Mouse (Mus musculus): ENCODE measurements at regions not wholly inside any gene's neighbourhood (a gene's known extent, or its start where the extent isn't known, plus 50 kb on each side); places are given as distances from the start of the nearest gene placed in this dataset.
A peak's percentile ranks its signal among the peaks of the same experiment; 100 is the strongest.

- no peak for DNase-seq (ENCODE audit: low spot score)
Observed at GRCm38 (mm10) chr5:148742158-148742835, 186.8 kb downstream of the Katnal1 start.

DNA sequence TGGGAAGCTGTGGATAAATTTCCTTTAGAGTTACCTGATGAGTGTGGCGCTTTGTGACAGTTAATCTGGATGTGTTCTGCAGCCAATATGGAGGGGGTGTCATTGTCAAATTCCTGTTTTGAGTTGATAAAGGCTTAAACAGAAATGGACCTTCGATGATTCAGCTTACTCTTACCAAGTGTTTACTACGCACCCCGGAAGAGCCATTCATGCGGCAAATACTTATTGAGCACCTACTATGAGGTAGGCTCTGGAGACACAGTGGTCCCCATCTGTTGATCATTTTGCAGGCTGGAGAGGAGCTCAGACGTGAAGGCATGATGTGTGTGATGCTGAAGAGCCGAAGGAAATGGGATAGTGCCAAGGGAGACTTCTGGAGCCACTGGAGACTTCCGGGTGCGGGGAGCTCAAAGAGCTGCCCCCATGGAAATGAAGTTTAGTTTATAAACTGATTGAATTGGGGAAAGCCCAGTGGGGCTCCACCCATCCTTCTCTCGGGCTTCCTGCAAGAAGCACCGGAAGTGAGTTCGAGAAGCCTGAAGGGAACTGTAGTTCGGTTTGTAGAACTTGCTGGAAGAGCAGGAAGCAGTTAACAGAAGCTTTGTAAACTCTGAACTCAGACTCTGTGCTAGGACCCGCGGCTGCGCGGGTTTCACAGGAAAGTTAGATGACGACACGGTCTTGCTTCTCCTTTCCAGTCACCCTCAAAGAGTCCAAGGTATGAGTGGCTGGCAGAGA is 187.7 kb downstream of the Katnal1 start:
- no peak for DNase-seq (ENCODE audit: low spot score)

DNA sequence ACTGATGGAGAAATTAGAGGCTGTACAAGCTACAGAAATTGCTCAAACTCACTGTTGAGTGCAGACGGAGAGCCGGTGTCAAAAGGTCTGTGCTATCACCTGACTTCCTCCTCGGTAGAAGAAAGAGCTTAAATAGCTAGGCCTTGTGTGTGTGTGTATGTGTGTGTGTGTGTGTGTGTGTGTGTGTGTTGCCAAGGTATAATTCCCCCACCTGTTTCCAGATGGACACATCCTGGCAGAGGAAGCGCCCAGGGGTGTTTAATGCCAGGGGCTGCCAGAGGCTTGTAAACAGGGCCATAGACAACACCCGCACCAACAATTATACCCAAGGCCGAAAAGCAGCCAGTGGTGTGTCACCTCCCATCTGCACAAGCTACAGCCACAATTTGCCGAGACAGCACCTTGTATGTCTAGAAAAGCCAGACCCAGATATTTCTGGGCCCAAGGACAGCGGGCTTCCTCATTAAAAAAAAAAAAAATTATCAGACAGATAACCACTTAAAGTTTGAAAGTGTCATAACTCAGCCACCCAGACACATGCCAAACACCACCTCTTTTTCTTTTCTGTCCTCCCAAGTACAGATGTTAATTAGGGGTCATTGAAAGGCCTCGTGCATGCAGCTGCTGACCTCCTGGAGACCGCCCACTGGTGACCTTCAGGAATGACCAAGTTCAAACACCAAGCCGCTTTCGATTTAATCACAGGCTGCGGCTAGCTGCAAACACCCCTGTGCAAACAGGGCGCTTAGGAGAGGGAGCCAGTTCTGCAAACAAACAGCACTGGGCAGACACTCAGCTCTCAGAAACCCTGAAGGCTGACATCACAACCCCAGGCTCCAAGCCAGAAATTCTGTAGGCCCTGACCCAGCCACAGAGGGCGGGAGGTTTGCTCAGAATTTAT is 188.0 kb upstream of the Ubl3 start:
- peak; percentile 38 for DNase-seq (ENCODE audit: low spot score)

DNA sequence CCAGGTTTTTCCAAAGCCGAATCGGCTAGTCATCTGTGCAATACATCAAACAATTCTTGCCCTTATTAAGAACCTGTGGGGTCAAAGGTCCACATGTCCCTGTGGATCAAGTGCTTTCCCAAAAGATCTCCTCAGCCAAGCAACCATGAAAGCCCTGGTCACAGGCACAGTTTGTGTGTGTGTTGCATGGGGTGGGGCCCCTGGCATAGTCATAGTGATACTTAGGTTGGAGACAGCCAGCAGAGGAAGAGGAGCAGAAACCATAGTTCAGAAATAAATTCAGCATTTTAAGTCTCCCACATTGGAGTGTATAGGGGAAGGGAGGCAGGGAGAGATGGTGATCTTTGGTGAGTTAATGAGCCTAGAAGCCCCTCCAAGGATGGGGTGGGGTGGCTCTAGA is 187.1 kb upstream of the Ubl3 start:
- no peak for DNase-seq (ENCODE audit: low spot score)

- DNase-seq (ENCODE audit: low spot score), result no peak
Observed at GRCm38 (mm10) chr5:148739141-148739540, 186.6 kb upstream of the Ubl3 start.

DNA sequence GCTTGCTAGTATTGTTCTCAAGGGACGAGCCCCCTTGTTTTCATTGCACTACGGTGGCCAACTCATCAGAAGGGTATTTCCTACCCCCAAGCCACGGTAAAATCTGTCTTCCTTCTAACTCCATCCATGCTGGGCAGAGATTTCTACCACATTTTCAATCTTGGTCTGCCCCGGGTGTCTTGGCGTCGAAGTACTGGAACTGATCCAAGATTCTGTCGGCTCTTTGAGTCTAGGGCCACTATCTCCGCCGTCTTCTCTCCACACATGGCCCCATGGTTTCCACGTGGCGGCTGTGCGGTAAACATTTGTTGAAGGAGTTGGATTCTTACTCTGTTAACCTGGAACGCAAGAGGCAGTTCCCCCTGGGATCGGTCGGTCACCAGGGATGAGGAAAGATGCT is 177.0 kb upstream of the Ubl3 start:
- no peak for DNase-seq (ENCODE audit: low spot score)

DNA sequence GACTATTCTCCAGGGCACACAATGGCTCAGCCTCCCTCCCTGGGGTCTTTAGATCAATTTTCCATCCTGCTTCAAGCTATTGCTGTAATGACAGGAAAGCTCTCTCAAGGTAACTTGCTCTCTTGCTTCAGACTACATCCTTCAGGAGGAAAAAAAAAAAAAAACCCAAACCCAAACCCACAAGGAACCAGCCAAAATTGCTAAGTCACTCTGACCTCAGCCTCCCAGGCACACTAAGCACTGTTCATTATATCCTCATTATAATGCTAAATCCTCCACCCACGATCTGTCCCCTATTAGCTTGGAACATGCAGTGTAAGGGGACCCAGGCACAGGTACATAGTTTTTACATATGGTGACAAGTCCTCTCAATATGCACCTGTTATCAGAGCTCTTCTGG is 175.9 kb upstream of the Ubl3 start:
- DNase-seq (ENCODE audit: low spot score), result no peak

DNA sequence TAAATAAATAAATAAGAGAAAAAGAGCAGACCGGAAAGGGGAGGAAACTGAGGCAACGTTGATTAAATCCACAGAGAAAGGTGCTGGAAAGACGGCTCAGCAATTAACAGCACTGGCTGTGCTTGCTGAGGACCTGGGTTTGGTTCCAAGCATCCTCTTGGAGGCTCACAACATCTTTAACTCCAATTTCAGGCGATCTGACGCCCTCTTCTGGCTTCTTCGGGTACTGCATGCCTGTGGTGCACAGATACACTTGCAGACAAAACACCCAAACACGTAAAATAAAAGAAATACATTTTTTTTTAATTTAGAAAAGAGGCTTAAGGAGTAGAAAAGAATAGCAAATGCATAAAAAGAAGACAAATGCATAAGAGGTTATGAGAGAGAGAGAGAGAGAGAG is 173.9 kb upstream of the Ubl3 start:
- no peak for DNase-seq (ENCODE audit: low spot score)

DNA sequence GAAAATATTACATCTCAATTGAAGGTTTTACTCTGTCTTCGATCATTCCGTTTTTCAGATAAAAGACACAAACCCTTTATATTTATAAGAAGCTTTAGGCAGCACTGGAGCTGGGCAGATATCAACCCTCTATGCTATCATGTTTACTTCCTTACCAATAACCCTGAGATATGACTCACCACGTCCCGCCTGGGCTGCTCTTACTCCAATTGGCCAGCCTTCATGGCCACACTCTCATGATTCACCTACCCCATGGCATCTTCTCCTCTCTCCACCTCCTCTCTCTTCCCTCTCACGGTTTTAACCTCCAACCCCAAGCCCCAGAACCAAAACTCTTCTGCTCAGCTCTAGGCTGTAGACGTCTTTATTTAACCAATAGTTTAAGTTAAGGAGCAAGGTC is 171.9 kb upstream of the Ubl3 start:
- no peak for DNase-seq (ENCODE audit: low spot score)

GRCm38 (mm10) chr5:148723677-148724227 is 171.2 kb upstream of the Ubl3 start:
- DNase-seq (ENCODE audit: low spot score), result no peak

DNA sequence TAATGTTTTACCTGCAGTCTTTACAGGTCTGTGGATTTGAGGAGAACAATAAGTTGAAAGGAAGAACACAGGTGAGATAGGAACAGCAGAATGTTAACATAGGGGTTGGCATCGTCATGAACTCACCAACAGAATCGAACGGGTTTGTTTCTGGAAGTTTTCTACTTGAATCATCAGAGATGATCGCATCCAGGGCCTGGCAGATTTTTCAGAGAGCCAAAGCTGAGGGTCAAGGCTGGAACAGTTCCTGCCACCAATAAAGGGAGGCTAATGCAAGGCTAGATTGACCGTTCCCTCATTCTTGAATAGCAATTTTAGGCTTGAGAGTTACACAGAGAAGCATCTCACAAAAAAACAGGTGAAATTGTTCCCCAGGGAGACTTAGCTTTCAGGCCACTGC is 168.0 kb upstream of the Ubl3 start:
- no peak for DNase-seq (ENCODE audit: low spot score)

DNA sequence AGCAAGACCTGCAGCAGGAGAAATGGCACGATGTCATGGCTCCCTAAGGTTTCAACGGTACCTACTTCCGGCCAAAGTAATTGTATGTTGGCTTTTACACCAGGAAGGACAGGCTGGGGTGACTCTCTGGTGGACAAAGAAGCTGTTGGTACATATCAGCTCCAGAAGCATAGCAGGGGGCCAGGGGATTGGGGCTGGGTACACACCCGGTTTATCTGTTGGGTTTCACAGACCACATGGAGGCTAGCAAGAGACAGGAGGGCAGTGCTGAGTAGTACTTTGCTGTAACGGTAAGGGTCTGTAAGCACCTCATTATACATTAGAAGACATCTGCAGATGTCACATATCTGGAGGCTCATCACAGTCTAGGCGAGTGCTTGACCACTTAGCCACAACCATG is 164.0 kb upstream of the Ubl3 start:
- no peak for DNase-seq (ENCODE audit: low spot score)

DNA sequence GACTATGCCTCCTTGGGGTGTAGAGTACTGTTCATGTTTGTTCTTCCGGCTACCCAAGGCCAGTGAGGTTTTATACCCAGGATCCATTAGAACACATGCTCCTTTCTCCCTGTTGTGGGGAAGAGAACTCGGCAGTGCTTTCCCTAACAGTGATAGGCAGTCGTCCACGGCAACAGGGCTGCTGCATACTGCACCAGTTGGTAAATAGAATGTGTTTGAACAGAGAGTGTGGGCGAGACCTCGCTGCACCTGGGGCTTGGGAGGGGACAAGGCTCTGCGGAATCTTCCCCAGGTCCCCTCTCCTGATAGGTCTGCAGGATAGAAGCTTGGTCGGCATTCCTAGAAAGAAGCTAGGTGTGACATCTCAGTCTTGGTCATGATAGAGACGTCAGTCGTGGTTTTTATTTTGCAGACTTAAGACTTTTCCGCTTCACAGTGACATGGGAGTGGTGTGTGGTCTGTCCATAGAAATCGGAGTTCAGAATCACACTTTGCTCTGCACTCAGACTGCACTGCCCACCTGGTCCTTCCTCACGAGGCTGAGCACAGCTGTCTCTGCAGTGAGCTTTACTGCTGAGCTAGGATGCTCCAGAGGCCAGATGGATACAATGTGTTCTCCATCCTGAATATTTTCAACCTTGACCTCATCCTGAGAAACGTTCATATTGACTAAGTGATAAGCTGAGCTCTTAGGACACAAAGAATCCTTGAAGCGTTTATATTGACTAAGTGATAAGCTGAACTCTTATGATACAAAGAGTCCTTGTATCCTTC is 162.8 kb upstream of the Ubl3 start:
- no peak for DNase-seq (ENCODE audit: low spot score)

DNA sequence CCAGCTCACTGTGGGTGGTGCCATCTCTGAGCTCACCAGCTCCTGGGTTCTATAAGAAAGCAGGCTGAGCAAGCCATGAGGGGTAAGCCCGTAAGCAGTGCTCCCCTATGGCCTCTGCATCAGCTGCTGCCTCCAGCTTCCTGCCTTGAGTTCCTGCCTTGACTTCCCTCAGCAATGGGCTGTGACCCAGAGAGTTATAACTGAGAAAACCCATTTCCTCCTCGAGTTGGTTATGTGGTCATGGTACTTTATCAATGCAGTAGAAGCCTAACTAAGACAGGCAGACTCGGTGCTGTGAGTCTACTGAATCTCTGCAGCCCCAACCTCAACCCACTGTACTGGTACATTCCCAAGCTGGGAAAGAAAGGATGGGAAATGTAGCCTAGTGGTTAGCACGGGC is 162.2 kb upstream of the Ubl3 start:
- no peak for DNase-seq (ENCODE audit: low spot score)

- no peak for DNase-seq (ENCODE audit: low spot score)
Observed at GRCm38 (mm10) chr5:148713796-148714195, 161.2 kb upstream of the Ubl3 start.

GRCm38 (mm10) chr5:148713039-148713438 is 160.4 kb upstream of the Ubl3 start:
- DNase-seq (ENCODE audit: low spot score), result no peak

GRCm38 (mm10) chr5:148711570-148711969 is 159.0 kb upstream of the Ubl3 start:
- DNase-seq (ENCODE audit: low spot score), result no peak

DNA sequence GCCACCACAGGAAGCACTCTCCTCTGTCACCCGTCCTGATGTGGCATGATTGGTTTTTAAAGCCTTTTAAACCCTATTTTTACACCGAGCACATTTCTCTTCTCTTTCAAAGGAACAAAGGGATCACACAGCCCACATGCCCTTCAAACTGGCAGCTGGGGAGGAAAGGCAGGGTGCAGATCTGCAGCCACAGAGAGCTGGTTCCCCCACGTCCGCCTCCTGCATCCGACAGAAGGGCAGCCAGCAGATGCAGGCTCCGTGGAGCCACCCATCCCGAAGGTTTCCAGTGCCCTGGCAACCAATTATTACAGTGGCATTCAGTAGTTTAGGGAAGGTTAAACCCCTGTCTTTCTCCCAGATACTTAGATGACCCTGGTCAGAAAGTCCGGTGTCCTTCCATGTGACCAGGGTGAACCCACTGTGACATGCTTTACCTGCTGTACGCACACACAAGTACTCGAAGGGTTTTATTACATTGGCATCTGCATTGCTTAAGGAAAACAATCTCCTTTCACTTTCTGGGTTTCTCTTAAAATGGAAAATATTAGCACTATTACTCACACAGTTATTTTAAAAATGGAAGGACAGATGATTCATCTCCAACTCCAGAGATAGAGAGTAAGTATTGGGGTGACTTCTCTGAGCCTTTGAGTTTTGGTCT is 156.7 kb upstream of the Ubl3 start:
- no peak for DNase-seq (ENCODE audit: low spot score)

DNA sequence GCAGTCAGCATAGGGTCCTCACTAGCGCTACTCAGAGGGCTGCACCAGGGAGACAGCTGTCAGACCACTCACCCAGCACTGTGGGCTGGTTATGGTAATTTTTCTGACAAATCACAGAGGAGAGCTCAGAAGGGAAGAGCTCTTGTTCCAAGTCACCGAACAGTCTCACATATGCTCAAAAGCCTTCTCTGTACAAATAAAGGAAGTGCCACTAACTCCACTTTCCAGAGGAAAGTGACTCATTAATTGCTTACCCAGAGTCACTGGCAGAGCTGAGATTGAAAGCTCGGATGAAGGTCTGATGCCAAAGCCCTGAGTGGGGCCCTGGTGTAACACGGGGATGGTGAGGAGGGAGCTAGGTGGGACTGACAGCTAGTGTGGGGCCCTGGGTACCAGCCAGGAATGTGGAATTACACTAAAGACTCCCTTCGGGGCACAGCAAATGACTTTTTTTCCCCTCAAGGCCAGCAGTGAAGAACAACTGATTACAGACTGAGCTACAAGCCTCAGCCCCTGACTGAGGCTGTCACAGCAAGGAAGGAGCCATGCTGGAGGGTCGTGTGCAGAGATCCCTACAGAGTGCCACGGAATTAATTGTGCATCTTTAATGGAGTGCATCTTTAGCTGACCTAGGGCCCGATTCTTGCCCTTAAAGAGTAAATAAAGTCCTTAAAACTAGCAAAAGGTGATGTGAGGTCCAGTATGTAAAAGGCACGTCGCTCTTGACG is 155.6 kb upstream of the Ubl3 start:
- DNase-seq (ENCODE audit: low spot score), result no peak

- DNase-seq (ENCODE audit: low spot score), result no peak
Observed at GRCm38 (mm10) chr5:148707335-148707734, 154.7 kb upstream of the Ubl3 start.

Measured in urinary bladder, adult 2 months (tissue).